ENCODE assay signal across 8 mouse cellular contexts in genomic region chr16:22844061-22844801, GRCm38 (mm10). TPM values are rescaled to one million over a fixed set of nuclear protein-coding genes. Genes with fewer than 3 reads are reported as not detected.
A peak's percentile ranks its signal among the peaks of the same experiment; 100 is the strongest.
DNase-seq lines count a peak whose midpoint lies in the region; ATAC-seq and TF ChIP-seq lines count a peak whose summit lies in the region.
"Had no signal": no experiment of that assay in that cellular context is flagged by ENCODE, and none has a peak within 500 bp of the region (broad histone marks: within the 10 kb centered on the region; RNA-seq: fewer than 3 reads in every experiment).

No protein-coding gene starts in this region.

- H3K9ac ChIP-seq in kidney, embryonic 14.5 days (ENCODE audit: low read depth, low read length) = peak overlapping the region; percentile 79
- H3K9ac ChIP-seq in limb, embryonic 14.5 days (ENCODE audit: low read depth, low read length, severe bottlenecking) = peak overlapping the region; percentile 84
- H3K9ac ChIP-seq in midbrain, postnatal 0 days (replicated peaks; ENCODE audit: low read length, poor library complexity, severe bottlenecking) = peak overlapping the region; percentile 79
- peak overlapping the region; percentile 63 for H3K9ac ChIP-seq in stomach, embryonic 15.5 days

- peak; percentile 1; the same call in 1 of the 2 replicates for TF ChIP-seq CTCF in midbrain, postnatal 0 days (IDR thresholded peaks at IDR 0.05)

- ATAC-seq in erythroblast, adult 5-6 weeks (replicated peaks; ENCODE audit: low FRiP score, poor library complexity, severe bottlenecking) = peak; percentile 93
- ATAC-seq in kidney, embryonic 14.5 days (ENCODE audit: low FRiP score, low TSS enrichment) = peak; percentile 95
- ATAC-seq in limb, embryonic 14.5 days (ENCODE audit: low FRiP score, low read depth) = peak; percentile 95
- peak; percentile 94 for ATAC-seq in midbrain, postnatal 0 days (ENCODE audit: low FRiP score)
- ATAC-seq in stomach, embryonic 15.5 days (ENCODE audit: insufficient read depth, low FRiP score, low read depth) = peak; percentile 88

- H3K27me3 ChIP-seq in heart, embryonic 10.5 days (ENCODE audit: insufficient read depth, poor library complexity, severe bottlenecking) = no peaks in the 10 kb centered on the region
- no peaks in the 10 kb centered on the region for H3K27me3 ChIP-seq in kidney, embryonic 14.5 days (ENCODE audit: control insufficient read depth, insufficient read depth, low read length)
- H3K27me3 ChIP-seq in limb, embryonic 14.5 days (ENCODE audit: control insufficient read depth, insufficient read depth, low read length) = no peaks in the 10 kb centered on the region
- no peaks in the 10 kb centered on the region for H3K27me3 ChIP-seq in midbrain, postnatal 0 days (ENCODE audit: insufficient read depth, low read length)
- H3K27me3 ChIP-seq in stomach, embryonic 15.5 days (replicated peaks) = no peaks in the 10 kb centered on the region

- peak overlapping the region; percentile 94 for H3K4me2 ChIP-seq in kidney, embryonic 14.5 days (replicated peaks; ENCODE audit: low read depth, low read length)
- H3K4me2 ChIP-seq in limb, embryonic 14.5 days (replicated peaks; ENCODE audit: low read depth, low read length, severe bottlenecking) = peak overlapping the region; percentile 96
- peak overlapping the region; percentile 94 for H3K4me2 ChIP-seq in midbrain, postnatal 0 days (ENCODE audit: low read depth, low read length, poor library complexity, severe bottlenecking)
- H3K4me2 ChIP-seq in stomach, embryonic 15.5 days = peak overlapping the region; percentile 88

- peaks cover 8% of the 10 kb centered on the region; the same call in 1 of the 2 replicates for H3K36me3 ChIP-seq in heart, embryonic 10.5 days
- H3K36me3 ChIP-seq in kidney, embryonic 14.5 days (ENCODE audit: control insufficient read depth, insufficient read depth, low read length) = peaks cover 8% of the 10 kb centered on the region; the same call in 1 of the 2 replicates
- H3K36me3 ChIP-seq in limb, embryonic 14.5 days (ENCODE audit: control insufficient read depth, insufficient read depth, low read length) = no peaks in the 10 kb centered on the region
- 0 out of 2 replicates have a peak, but pooled peaks cover 4% of the 10 kb centered on the region for H3K36me3 ChIP-seq in midbrain, postnatal 0 days (ENCODE audit: insufficient read depth, low read length)
- peaks cover 8% of the 10 kb centered on the region for H3K36me3 ChIP-seq in stomach, embryonic 15.5 days

- H3K27ac ChIP-seq in heart, embryonic 10.5 days = peak overlapping the region; percentile 88
- no peak overlapping the region for H3K27ac ChIP-seq in kidney, embryonic 14.5 days (ENCODE audit: low read depth, low read length)
- H3K27ac ChIP-seq in limb, embryonic 14.5 days (replicated peaks; ENCODE audit: low read depth, low read length) = peak overlapping the region; percentile 61; the same call in 1 of the 2 replicates
- H3K27ac ChIP-seq in midbrain, postnatal 0 days (ENCODE audit: low read depth, low read length) = peak overlapping the region; percentile 60; the same call in 1 of the 2 replicates
- peak overlapping the region; percentile 40; the same call in 1 of the 2 replicates for H3K27ac ChIP-seq in stomach, embryonic 15.5 days

- peaks cover 15% of the 10 kb centered on the region for H3K4me1 ChIP-seq in heart, embryonic 10.5 days
- 0 out of 2 replicates have a peak, but pooled peaks cover 5% of the 10 kb centered on the region for H3K4me1 ChIP-seq in kidney, embryonic 14.5 days (ENCODE audit: control insufficient read depth, insufficient read depth, low read length)
- H3K4me1 ChIP-seq in limb, embryonic 14.5 days (ENCODE audit: control insufficient read depth, insufficient read depth, low read length) = 0 out of 2 replicates have a peak, but pooled peaks cover 6% of the 10 kb centered on the region
- H3K4me1 ChIP-seq in midbrain, postnatal 0 days (ENCODE audit: insufficient read depth, low read length) = 0 out of 2 replicates have a peak, but pooled peaks cover 2% of the 10 kb centered on the region
- H3K4me1 ChIP-seq in stomach, embryonic 15.5 days = peaks cover 4% of the 10 kb centered on the region; the same call in 1 of the 2 replicates

- no peaks in the 10 kb centered on the region for H3K9me3 ChIP-seq in heart, embryonic 10.5 days
- H3K9me3 ChIP-seq in kidney, embryonic 14.5 days (ENCODE audit: control insufficient read depth, low read length) = no peaks in the 10 kb centered on the region
- H3K9me3 ChIP-seq in limb, embryonic 14.5 days (ENCODE audit: control insufficient read depth, low read length) = no peaks in the 10 kb centered on the region
- H3K9me3 ChIP-seq in midbrain, postnatal 0 days (ENCODE audit: low read length) = no peaks in the 10 kb centered on the region
- no peaks in the 10 kb centered on the region for H3K9me3 ChIP-seq in stomach, embryonic 15.5 days

- peak overlapping the region; percentile 68 for H3K4me3 ChIP-seq in heart, embryonic 10.5 days
- peak overlapping the region; percentile 59 for H3K4me3 ChIP-seq in kidney, embryonic 14.5 days (ENCODE audit: low read length)
- H3K4me3 ChIP-seq in limb, embryonic 14.5 days (replicated peaks; ENCODE audit: low read length) = peak overlapping the region; percentile 60
- H3K4me3 ChIP-seq in midbrain, postnatal 0 days (ENCODE audit: low read depth, low read length) = peak overlapping the region; percentile 63
- peak overlapping the region; percentile 54 for H3K4me3 ChIP-seq in stomach, embryonic 15.5 days (replicated peaks)

- 4% methylated on average over 26 of the region's 26 CpGs for WGBS in heart, embryonic 10.5 days
- WGBS in kidney, embryonic 14.5 days = 2% methylated on average over 26 of the region's 26 CpGs
- 6% methylated on average over 26 of the region's 26 CpGs for WGBS in limb, embryonic 14.5 days
- WGBS in midbrain, postnatal 0 days = 8% methylated on average over 25 of the region's 26 CpGs
- WGBS in stomach, embryonic 15.5 days = 8% methylated on average over 26 of the region's 26 CpGs

- peak; percentile 67 for DNase-seq in c-Kit-positive CD71-positive TER-119-negative erythroid progenitor cells, embryonic 14.5 days (ENCODE audit: low read depth)
- DNase-seq in heart, embryonic 10.5 days (ENCODE audit: low spot score) = peak; percentile 93
- DNase-seq in limb, embryonic 14.5 days (ENCODE audit: low spot score) = peak; percentile 89
- peak; percentile 92 for DNase-seq in midbrain, postnatal 0 days (ENCODE audit: low spot score)

- TF ChIP-seq POLR2A in limb, embryonic 14.5 days (IDR thresholded peaks at IDR 0.05; ENCODE audit: borderline replicate concordance, extremely low read depth, insufficient read depth, insufficient read length) = peak; percentile 60; the same call in 1 of the 2 replicates

RNA-seq across cellular contexts. Expression of gene Tbccd1, which starts 13.2 kb away (rescaled TPM):
- 12.5 and 13.6 TPM in 2 replicates for total RNA-seq in erythroblast, adult 5-6 weeks (2015; ENCODE audit: low replicate concordance)
- total RNA-seq in erythroblast, adult 5-6 weeks (2017; ENCODE audit: low replicate concordance) = 21.0 and 21.3 TPM in 2 replicates
- 24.1 and 26.1 TPM in 2 replicates for polyA plus RNA-seq in heart, embryonic 10.5 days (2016; fragmentation: Nextera tagmentation; extraction: Ambion mirVana)
- polyA plus RNA-seq in kidney, embryonic 14.5 days (2014; fragmentation: Nextera tagmentation; extraction: Ambion mirVana) = 25.3 and 36.0 TPM in 2 replicates
- 23.0 and 25.7 TPM in 2 replicates for polyA plus RNA-seq in limb, embryonic 14.5 days (2012; rRNA removed)
- 26.0 and 27.6 TPM in 2 replicates for polyA plus RNA-seq in limb, embryonic 14.5 days (2014; fragmentation: Nextera tagmentation; extraction: Ambion mirVana)
- total RNA-seq in midbrain, postnatal 0 days (2014; rRNA removed) = 16.2 and 19.1 TPM in 2 replicates
- polyA plus RNA-seq in midbrain, postnatal 0 days (2015; fragmentation: Nextera tagmentation; extraction: Ambion mirVana) = 14.5 and 15.9 TPM in 2 replicates
- 32.3 and 34.2 TPM in 2 replicates for polyA plus RNA-seq in stomach, embryonic 15.5 days (2015; fragmentation: Nextera tagmentation; extraction: Ambion mirVana)

RNA-seq across cellular contexts. Expression of gene Dnajb11, which starts 13.4 kb away (rescaled TPM):
- 27.2 and 43.8 TPM in 2 replicates for total RNA-seq in erythroblast, adult 5-6 weeks (2015; ENCODE audit: low replicate concordance)
- total RNA-seq in erythroblast, adult 5-6 weeks (2017; ENCODE audit: low replicate concordance) = 42.3 and 65.0 TPM in 2 replicates
- polyA plus RNA-seq in heart, embryonic 10.5 days (2016; fragmentation: Nextera tagmentation; extraction: Ambion mirVana) = 140 and 150 TPM in 2 replicates
- 73.6 and 112 TPM in 2 replicates for polyA plus RNA-seq in kidney, embryonic 14.5 days (2014; fragmentation: Nextera tagmentation; extraction: Ambion mirVana)
- 42.2 and 58.9 TPM in 2 replicates for polyA plus RNA-seq in limb, embryonic 14.5 days (2012; rRNA removed)
- 99.4 and 100 TPM in 2 replicates for polyA plus RNA-seq in limb, embryonic 14.5 days (2014; fragmentation: Nextera tagmentation; extraction: Ambion mirVana)
- 58.7 and 63.0 TPM in 2 replicates for total RNA-seq in midbrain, postnatal 0 days (2014; rRNA removed)
- polyA plus RNA-seq in midbrain, postnatal 0 days (2015; fragmentation: Nextera tagmentation; extraction: Ambion mirVana) = 88.4 and 89.9 TPM in 2 replicates
- 113 and 129 TPM in 2 replicates for polyA plus RNA-seq in stomach, embryonic 15.5 days (2015; fragmentation: Nextera tagmentation; extraction: Ambion mirVana)

RNA-seq across cellular contexts. Expression of gene Crygs, which starts 32.9 kb away (rescaled TPM):
- not detected in 2 replicates for total RNA-seq in erythroblast, adult 5-6 weeks (2015; ENCODE audit: low replicate concordance)
- total RNA-seq in erythroblast, adult 5-6 weeks (2017; ENCODE audit: low replicate concordance) = not detected in 2 replicates
- polyA plus RNA-seq in heart, embryonic 10.5 days (2016; fragmentation: Nextera tagmentation; extraction: Ambion mirVana) = 0.15 TPM in 1 of 2 replicates, not detected in the other
- polyA plus RNA-seq in kidney, embryonic 14.5 days (2014; fragmentation: Nextera tagmentation; extraction: Ambion mirVana) = 0.26 TPM in 1 of 2 replicates, not detected in the other
- polyA plus RNA-seq in limb, embryonic 14.5 days (2012; rRNA removed) = not detected in 2 replicates
- not detected in 2 replicates for polyA plus RNA-seq in limb, embryonic 14.5 days (2014; fragmentation: Nextera tagmentation; extraction: Ambion mirVana)
- total RNA-seq in midbrain, postnatal 0 days (2014; rRNA removed) = not detected in 2 replicates
- polyA plus RNA-seq in midbrain, postnatal 0 days (2015; fragmentation: Nextera tagmentation; extraction: Ambion mirVana) = 0.45 TPM in 1 of 2 replicates, not detected in the other
- not detected in 2 replicates for polyA plus RNA-seq in stomach, embryonic 15.5 days (2015; fragmentation: Nextera tagmentation; extraction: Ambion mirVana)
- polyA plus RNA-seq: spleen, adult 2 months had no signal

RNA-seq across cellular contexts. Expression of gene Ahsg, which starts 46.8 kb away (rescaled TPM):
- total RNA-seq in erythroblast, adult 5-6 weeks (2015; ENCODE audit: low replicate concordance) = not detected in 2 replicates
- total RNA-seq in erythroblast, adult 5-6 weeks (2017; ENCODE audit: low replicate concordance) = not detected in 2 replicates
- 0.73 TPM in 1 of 2 replicates, not detected in the other for polyA plus RNA-seq in heart, embryonic 10.5 days (2016; fragmentation: Nextera tagmentation; extraction: Ambion mirVana)
- polyA plus RNA-seq in kidney, embryonic 14.5 days (2014; fragmentation: Nextera tagmentation; extraction: Ambion mirVana) = 0.31 and 1.1 TPM in 2 replicates
- 0.35 and 1.4 TPM in 2 replicates for polyA plus RNA-seq in limb, embryonic 14.5 days (2012; rRNA removed)
- polyA plus RNA-seq in limb, embryonic 14.5 days (2014; fragmentation: Nextera tagmentation; extraction: Ambion mirVana) = not detected in 2 replicates
- 0.14 TPM in 1 of 2 replicates, not detected in the other for total RNA-seq in midbrain, postnatal 0 days (2014; rRNA removed)
- 0.36 TPM in 1 of 2 replicates, not detected in the other for polyA plus RNA-seq in midbrain, postnatal 0 days (2015; fragmentation: Nextera tagmentation; extraction: Ambion mirVana)
- 32.5 and 114 TPM in 2 replicates for polyA plus RNA-seq in stomach, embryonic 15.5 days (2015; fragmentation: Nextera tagmentation; extraction: Ambion mirVana)
